Mouse (Mus musculus): ENCODE measurements around the gene Chl1. TPM values are rescaled to one million over a fixed set of nuclear protein-coding genes. Genes with fewer than 3 reads are reported as not detected.

Gene Chl1
- total and polyA plus RNA-seq, 3 experiments, result not detected

DNA sequence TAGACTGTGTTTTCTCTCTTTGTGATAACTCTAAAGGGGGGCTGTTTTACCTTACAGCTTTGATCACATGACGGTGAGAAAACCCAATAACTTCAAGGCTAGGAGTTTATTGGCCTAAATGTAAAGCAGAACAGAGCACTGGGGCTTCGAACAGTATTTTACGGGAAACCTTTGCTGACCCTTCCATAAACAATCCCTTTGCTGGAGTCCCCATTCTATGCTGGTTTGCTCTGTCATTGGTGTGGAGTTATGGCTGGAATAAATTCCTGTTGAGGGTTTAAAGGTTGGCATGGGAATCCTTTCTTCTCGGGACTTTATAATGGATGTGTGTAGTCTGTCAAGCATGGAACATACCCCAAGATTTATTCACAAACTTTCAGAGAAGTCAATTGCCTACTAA lies 12.0 kb upstream of the Chl1 start:
- TF ChIP-seq CHD2 (IDR thresholded peaks at IDR 0.05; ENCODE audit: low read length) (no peak), GABPA (IDR thresholded peaks at IDR 0.05; ENCODE audit: insufficient replicate concordance, low read depth, low read length) (no peak), TCF12 (IDR thresholded peaks at IDR 0.05; ENCODE audit: low read depth, low read length) (no peak), CHD1 (IDR thresholded peaks at IDR 0.05; ENCODE audit: low read depth, low read length) (no peak), POLR2AphosphoS2 (IDR thresholded peaks at IDR 0.05; ENCODE audit: low read depth, low read length) (no peak), IRF4 (IDR thresholded peaks at IDR 0.05; ENCODE audit: low read depth, low read length) (no peak)
- H3K9ac ChIP-seq (ENCODE audit: insufficient read depth, low read depth), result no peak overlapping the region
- in situ Hi-C loops (cut with MboI; ENCODE audit: low pct_ligation_motif_present, low pct_unique_long_range_greater_than_20kb, low sequenced_read_pairs), result no loop called here
- no peaks in the 10 kb centered on the region for H3K36me3 ChIP-seq (replicated peaks in 1 of 2; ENCODE audit: control insufficient read depth in 1 of 2, insufficient read depth in 1 of 2, low read length in 1 of 2)
- H3K4me1 ChIP-seq (ENCODE audit: control insufficient read depth in 1 of 2, insufficient read depth in 2 of 2), result no peaks in the 10 kb centered on the region
- H3K9me3 ChIP-seq (replicated peaks; ENCODE audit: low read length), result peaks cover 29% of the 10 kb centered on the region
- H3K79me2 ChIP-seq (replicated peaks; ENCODE audit: control insufficient read depth, extremely low read depth, insufficient read depth, poor library complexity, severe bottlenecking), result no peaks in the 10 kb centered on the region
- no peak overlapping the region for H3K27ac ChIP-seq (ENCODE audit: insufficient read depth, low read depth)
- no peak overlapping the region for H3K4me2 ChIP-seq (ENCODE audit: insufficient read depth, low read depth, poor library complexity, severe bottlenecking)
- no peaks in the 10 kb centered on the region for H3K27me3 ChIP-seq (replicated peaks)
- H3K4me3 ChIP-seq (replicated peaks in 1 of 3; ENCODE audit: low read depth in 2 of 3, low read length in 2 of 3, poor library complexity in 1 of 3), result no peak overlapping the region
- dilution Hi-C loops (cut with MboI; ENCODE audit: extremely low pct_ligation_motif_present, extremely low pct_unique_long_range_greater_than_20kb, low sequenced_read_pairs), result no loop called here
- no peak for DNase-seq (ENCODE audit: extremely low read depth)

DNA sequence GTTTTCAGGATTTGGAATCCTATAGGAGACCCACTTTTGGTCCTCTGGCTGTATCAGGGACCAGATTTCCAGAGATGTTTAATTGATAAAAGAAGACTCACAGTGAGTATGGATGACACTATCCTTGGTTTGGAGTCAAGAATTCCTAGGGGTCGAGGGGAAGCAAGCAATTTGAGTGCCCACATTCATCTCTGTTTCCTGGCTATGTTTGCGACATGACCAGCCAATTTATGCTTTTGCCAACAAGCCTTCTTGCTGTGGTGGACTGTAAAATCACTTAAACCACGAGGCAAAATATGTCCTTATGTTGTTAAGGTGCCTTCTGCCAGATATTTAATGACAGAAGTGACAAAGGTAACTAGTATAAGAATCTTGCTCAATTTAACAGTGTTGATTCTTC lies 6.3 kb upstream of the Chl1 start:
- dilution Hi-C loops (cut with MboI; ENCODE audit: extremely low pct_ligation_motif_present, extremely low pct_unique_long_range_greater_than_20kb, low sequenced_read_pairs) (no loop called here), in situ Hi-C loops (cut with MboI; ENCODE audit: low pct_ligation_motif_present, low pct_unique_long_range_greater_than_20kb, low sequenced_read_pairs) (no loop called here)
- no peak overlapping the region for H3K4me2 ChIP-seq (ENCODE audit: insufficient read depth, low read depth, poor library complexity, severe bottlenecking)
- H3K79me2 ChIP-seq (replicated peaks; ENCODE audit: control insufficient read depth, extremely low read depth, insufficient read depth, poor library complexity, severe bottlenecking), result no peaks in the 10 kb centered on the region
- H3K4me3 ChIP-seq (replicated peaks in 1 of 3; ENCODE audit: low read depth in 2 of 3, low read length in 2 of 3, poor library complexity in 1 of 3), result no peak overlapping the region
- H3K27ac ChIP-seq (ENCODE audit: insufficient read depth, low read depth), result no peak overlapping the region
- H3K9me3 ChIP-seq (replicated peaks; ENCODE audit: low read length), result peaks cover 35% of the 10 kb centered on the region
- TF ChIP-seq E2F4 (IDR thresholded peaks at IDR 0.05; ENCODE audit: insufficient replicate concordance, low read depth, low read length) (no peak), UBTF (IDR thresholded peaks at IDR 0.05; ENCODE audit: low read depth, low read length) (no peak), SIN3A (IDR thresholded peaks at IDR 0.05; ENCODE audit: low read length) (no peak), ETS1 (conservative IDR thresholded peaks at IDR 0.05; ENCODE audit: low read depth, low read length) (no peak), TBP (conservative IDR thresholded peaks at IDR 0.05; ENCODE audit: low read depth, low read length) (no peak), KAT2A (IDR thresholded peaks at IDR 0.05; ENCODE audit: insufficient replicate concordance, low read length) (no peak), POLR2AphosphoS2 (IDR thresholded peaks at IDR 0.05; ENCODE audit: low read depth, low read length) (no peak), MAFK (IDR thresholded peaks at IDR 0.05; ENCODE audit: insufficient replicate concordance, low read length) (no peak), HCFC1 (IDR thresholded peaks at IDR 0.05; ENCODE audit: low read depth, low read length) (no peak), JUND (conservative IDR thresholded peaks at IDR 0.05; ENCODE audit: low read depth, low read length) (no peak), CHD2 (IDR thresholded peaks at IDR 0.05; ENCODE audit: low read length) (no peak), IRF4 (IDR thresholded peaks at IDR 0.05; ENCODE audit: low read depth, low read length) (no peak)
- no peaks in the 10 kb centered on the region for H3K27me3 ChIP-seq (replicated peaks)
- no peak overlapping the region for H3K9ac ChIP-seq (ENCODE audit: insufficient read depth, low read depth)
- DNase-seq (ENCODE audit: extremely low read depth), result no peak
- no peaks in the 10 kb centered on the region for H3K36me3 ChIP-seq (replicated peaks in 1 of 2; ENCODE audit: control insufficient read depth in 1 of 2, insufficient read depth in 1 of 2, low read length in 1 of 2)
- no peaks in the 10 kb centered on the region for H3K4me1 ChIP-seq (ENCODE audit: control insufficient read depth in 1 of 2, insufficient read depth in 2 of 2)

Data from CH12.LX (cell line).